ENCODE assay signal across 8 mouse cellular contexts in genomic region chr6:99726576-99727303, GRCm38 (mm10). TPM values are rescaled to one million over a fixed set of nuclear protein-coding genes. Genes with fewer than 3 reads are reported as not detected.
DNase-seq lines count a peak whose midpoint lies in the region; ATAC-seq and TF ChIP-seq lines count a peak whose summit lies in the region.

No protein-coding gene starts in this region.

- H3K36me3 ChIP-seq in kidney, embryonic 16.5 days (ENCODE audit: insufficient read depth, low read length): no peaks in the 10 kb centered on the region
- H3K36me3 ChIP-seq in hindbrain, postnatal 0 days (ENCODE audit: insufficient read depth, low read length): no peaks in the 10 kb centered on the region
- H3K36me3 ChIP-seq in midbrain, embryonic 16.5 days (ENCODE audit: control insufficient read depth, insufficient read depth, low read length): no peaks in the 10 kb centered on the region

- H3K4me1 ChIP-seq in kidney, embryonic 16.5 days (ENCODE audit: insufficient read depth, low read length): peaks cover 15% of the 10 kb centered on the region
- H3K4me1 ChIP-seq in hindbrain, postnatal 0 days (ENCODE audit: insufficient read depth, low read length): peaks cover 9% of the 10 kb centered on the region; the same call in 1 of the 2 replicates
- peaks cover 11% of the 10 kb centered on the region; the same call in 1 of the 2 replicates for H3K4me1 ChIP-seq in midbrain, embryonic 16.5 days (ENCODE audit: control insufficient read depth, insufficient read depth, low read length)

- WGBS in kidney, embryonic 16.5 days: 4% methylated on average over 22 of the region's 22 CpGs
- WGBS in hindbrain, postnatal 0 days: 3% methylated on average over 22 of the region's 22 CpGs
- WGBS in midbrain, embryonic 16.5 days: 4% methylated on average over 20 of the region's 22 CpGs

- no peak for DNase-seq in kidney, postnatal 36 days
- peak; percentile 11 for DNase-seq in embryo, embryonic 11.5 days (ENCODE audit: low read depth, low spot score)
- DNase-seq in hindbrain, postnatal 0 days (ENCODE audit: low spot score): peak; percentile 10
- DNase-seq in frontal cortex, postnatal 14 days (ENCODE audit: low spot score in 2 of 2): no peak

- no peaks in the 10 kb centered on the region for H3K9me3 ChIP-seq in kidney, embryonic 16.5 days (ENCODE audit: low read length)
- no peaks in the 10 kb centered on the region for H3K9me3 ChIP-seq in hindbrain, postnatal 0 days (ENCODE audit: low read length)
- no peaks in the 10 kb centered on the region for H3K9me3 ChIP-seq in midbrain, embryonic 16.5 days (replicated peaks; ENCODE audit: control insufficient read depth, low read length, poor library complexity, severe bottlenecking)

- no peak overlapping the region for H3K27ac ChIP-seq in kidney, embryonic 16.5 days (ENCODE audit: low read length)
- H3K27ac ChIP-seq in hindbrain, postnatal 0 days: no peak overlapping the region
- H3K27ac ChIP-seq in midbrain, embryonic 16.5 days (ENCODE audit: low read length): no peak overlapping the region

- H3K4me2 ChIP-seq in kidney, embryonic 16.5 days (replicated peaks; ENCODE audit: low read depth, low read length): peak overlapping the region; percentile 95
- peak overlapping the region; percentile 96 for H3K4me2 ChIP-seq in hindbrain, postnatal 0 days (ENCODE audit: low read depth, low read length)
- peak overlapping the region; percentile 76 for H3K4me2 ChIP-seq in midbrain, embryonic 16.5 days (ENCODE audit: low read length)

- H3K4me3 ChIP-seq in kidney, embryonic 16.5 days (ENCODE audit: low read length): peak overlapping the region; percentile 46
- H3K4me3 ChIP-seq in hindbrain, postnatal 0 days (ENCODE audit: low read length): peak overlapping the region; percentile 48
- H3K4me3 ChIP-seq in midbrain, embryonic 16.5 days (ENCODE audit: low read depth, low read length): peak overlapping the region; percentile 53

- no peak for ATAC-seq in kidney, embryonic 16.5 days (ENCODE audit: low FRiP score, low TSS enrichment)
- ATAC-seq in hindbrain, postnatal 0 days: peak; percentile 45; the same call in 1 of the 2 replicates
- ATAC-seq in midbrain, embryonic 16.5 days: peak; percentile 25; the same call in 1 of the 2 replicates
- ATAC-seq in monocyte, adult 5-6 weeks (replicated peaks; ENCODE audit: insufficient number of reproducible peaks, low FRiP score, low TSS enrichment, poor library complexity, severe bottlenecking): no peak
- ATAC-seq in erythroid progenitor cell, adult 5-6 weeks (replicated peaks; ENCODE audit: low FRiP score, poor library complexity, severe bottlenecking): no peak

- H3K27me3 ChIP-seq in kidney, embryonic 16.5 days (ENCODE audit: insufficient read depth, low read length): peaks cover 51% of the 10 kb centered on the region
- peaks cover 31% of the 10 kb centered on the region for H3K27me3 ChIP-seq in hindbrain, postnatal 0 days (ENCODE audit: insufficient read depth, low read length)
- H3K27me3 ChIP-seq in midbrain, embryonic 16.5 days (ENCODE audit: control insufficient read depth, insufficient read depth, low read depth, low read length): peaks cover 10% of the 10 kb centered on the region

- peak overlapping the region; percentile 47 for H3K9ac ChIP-seq in kidney, embryonic 16.5 days (replicated peaks; ENCODE audit: low read length)
- H3K9ac ChIP-seq in hindbrain, postnatal 0 days (replicated peaks; ENCODE audit: low read length): peak overlapping the region; percentile 41
- H3K9ac ChIP-seq in midbrain, embryonic 16.5 days (ENCODE audit: low read depth, low read length): peak overlapping the region; percentile 62

- no peak for TF ChIP-seq CTCF in hindbrain, postnatal 0 days (IDR thresholded peaks at IDR 0.05; ENCODE audit: low read depth)

RNA-seq across cellular contexts. Expression of gene Prok2, which starts 0.5 kb away (rescaled TPM):
- 0.17 TPM in 1 of 2 replicates, not detected in the other for polyA plus RNA-seq in kidney, embryonic 16.5 days (2015; fragmentation: Nextera tagmentation; extraction: Ambion mirVana)
- 0.11 TPM in 1 of 2 replicates, not detected in the other for total RNA-seq in hindbrain, postnatal 0 days (2014; rRNA removed)
- 0.41 and 0.44 TPM in 2 replicates for polyA plus RNA-seq in hindbrain, postnatal 0 days (2015; fragmentation: Nextera tagmentation; extraction: Ambion mirVana)
- polyA plus RNA-seq in midbrain, embryonic 16.5 days (2015; fragmentation: Nextera tagmentation; extraction: Ambion mirVana): 0.74 and 1.3 TPM in 2 replicates
- total RNA-seq in monocyte, adult 5-6 weeks (2017): not detected in 3 replicates
- not detected in 2 replicates for total RNA-seq in erythroid progenitor cell, adult 5-6 weeks (2015; ENCODE audit: low replicate concordance)
- total RNA-seq in erythroid progenitor cell, adult 5-6 weeks (2017; ENCODE audit: low replicate concordance): not detected in 2 replicates

RNA-seq across cellular contexts. Expression of gene Gpr27, which starts 34.3 kb away (rescaled TPM):
- polyA plus RNA-seq in kidney, embryonic 16.5 days (2015; fragmentation: Nextera tagmentation; extraction: Ambion mirVana): 1.6 and 1.8 TPM in 2 replicates
- 71.2 and 101 TPM in 2 replicates for total RNA-seq in hindbrain, postnatal 0 days (2014; rRNA removed)
- polyA plus RNA-seq in hindbrain, postnatal 0 days (2015; fragmentation: Nextera tagmentation; extraction: Ambion mirVana): 18.8 and 19.8 TPM in 2 replicates
- 20.6 and 20.8 TPM in 2 replicates for polyA plus RNA-seq in midbrain, embryonic 16.5 days (2015; fragmentation: Nextera tagmentation; extraction: Ambion mirVana)
- total RNA-seq in monocyte, adult 5-6 weeks (2017): not detected in 3 replicates
- total RNA-seq in erythroid progenitor cell, adult 5-6 weeks (2015; ENCODE audit: low replicate concordance): 0.72 TPM in 1 of 2 replicates, not detected in the other
- 1.8 TPM in 1 of 2 replicates, not detected in the other for total RNA-seq in erythroid progenitor cell, adult 5-6 weeks (2017; ENCODE audit: low replicate concordance)

Comparison
In these comparisons a context has a peak if more than half of its experiments do, and no peak if none do; other contexts are left out.
1. ATAC-seq: peak in hindbrain, postnatal 0 days (single experiment) and midbrain, embryonic 16.5 days (single experiment); none in kidney, embryonic 16.5 days (single experiment), monocyte, adult 5-6 weeks (single experiment) and erythroid progenitor cell, adult 5-6 weeks (single experiment).
2. DNase-seq: peak in embryo, embryonic 11.5 days (single experiment) and hindbrain, postnatal 0 days (single experiment); none in kidney, postnatal 36 days (0 of 2) and frontal cortex, postnatal 14 days (0 of 2).
3. RNA of gene Gpr27, which starts 34.3 kb away (total RNA-seq): 71.2 to 101 TPM in hindbrain, postnatal 0 days; 0.72 to 1.8 TPM in erythroid progenitor cell, adult 5-6 weeks and not detected in monocyte, adult 5-6 weeks; every median in the first group is over 10 times any median in the second.
4. Peak in every context shown above with its lines, with median percentiles within 50 percentile points of each other: H3K4me2 ChIP-seq, H3K4me3 ChIP-seq and H3K9ac ChIP-seq.